Mouse (Mus musculus) gonadal fat pad, adult 2 months (tissue): Measurements from ENCODE around the gene Zfp850. TPM values are rescaled to one million over a fixed set of nuclear protein-coding genes. Genes with fewer than 3 reads are reported as not detected.
"Not testable (repeated sequence)": the region's sequence is repeated elsewhere in the genome, so short reads cannot be mapped to it uniquely, and the experiment has no call there.

Source experiments
- DNase-seq: peaks from one replicate; pipeline ENCODE4 v3.0.0-alpha.2; 2012; ENCODE audit warnings: low read depth
- polyA plus RNA-seq: library from polyadenylated mRNA; depleted of rRNA; stranded (reverse); fragments of >200 nt; gene quantifications from 2 replicates; pipeline ENCODE4 v1.2.3, GENCODE M21; 2012; rRNA removed

Zfp850 gene
- 0.19 and 0.34 TPM in 2 replicates for polyA plus RNA-seq

GRCm38 (mm10) chr7:28013549-28014444, at the start of gene Zfp850:
TSS of gene Zfp850 (minus strand) at chr7:28014115.
- DNase-seq, result peak; percentile 30

GRCm38 (mm10) chr7:28059972-28060371, 46.1 kb upstream of the Zfp850 start:
- no peak for DNase-seq

DNA sequence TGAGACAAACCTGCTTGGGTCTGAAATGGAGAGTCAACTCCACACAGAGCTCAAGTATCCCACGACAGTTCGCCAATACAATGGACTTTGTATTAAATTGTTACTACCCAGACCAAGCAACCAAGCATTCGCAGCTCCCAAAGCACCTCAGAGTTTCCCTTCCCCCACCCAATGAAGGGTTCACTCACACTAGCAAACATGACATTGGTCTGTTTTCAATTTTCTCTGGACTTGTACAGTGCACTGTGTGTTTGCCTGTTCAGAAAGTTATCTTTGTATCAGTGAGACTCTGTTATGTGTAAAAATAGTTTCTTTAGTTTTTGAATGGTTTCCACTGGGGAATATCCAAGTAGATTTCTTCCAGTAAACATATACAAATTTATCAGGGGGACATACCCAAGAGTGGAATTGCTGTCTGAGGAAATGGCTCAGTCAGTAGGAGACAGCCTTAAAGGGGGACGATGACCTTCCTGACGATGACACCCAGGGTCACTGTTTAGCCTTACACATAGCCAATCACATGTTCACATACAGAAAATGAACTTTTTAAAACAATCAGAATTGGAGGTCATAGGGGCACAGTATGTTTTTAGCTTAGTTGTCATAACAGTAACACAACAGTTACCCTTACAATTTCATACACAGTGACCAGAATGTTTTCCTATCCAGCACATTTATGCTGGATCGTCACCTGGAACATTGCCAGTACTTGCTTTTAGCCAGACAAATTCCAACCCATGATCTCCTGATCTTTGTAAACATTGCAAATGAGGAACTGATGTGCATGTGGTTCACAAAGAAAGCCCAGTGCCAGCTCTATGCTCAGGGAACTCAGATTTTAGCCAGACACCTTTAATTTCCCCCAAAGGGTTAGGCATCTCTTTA, 39.4 kb upstream of the Zfp850 start:
- no peak for DNase-seq

- no peak for DNase-seq
Measured at GRCm38 (mm10) chr7:28050584-28050983, 36.7 kb upstream of the Zfp850 start.

DNA sequence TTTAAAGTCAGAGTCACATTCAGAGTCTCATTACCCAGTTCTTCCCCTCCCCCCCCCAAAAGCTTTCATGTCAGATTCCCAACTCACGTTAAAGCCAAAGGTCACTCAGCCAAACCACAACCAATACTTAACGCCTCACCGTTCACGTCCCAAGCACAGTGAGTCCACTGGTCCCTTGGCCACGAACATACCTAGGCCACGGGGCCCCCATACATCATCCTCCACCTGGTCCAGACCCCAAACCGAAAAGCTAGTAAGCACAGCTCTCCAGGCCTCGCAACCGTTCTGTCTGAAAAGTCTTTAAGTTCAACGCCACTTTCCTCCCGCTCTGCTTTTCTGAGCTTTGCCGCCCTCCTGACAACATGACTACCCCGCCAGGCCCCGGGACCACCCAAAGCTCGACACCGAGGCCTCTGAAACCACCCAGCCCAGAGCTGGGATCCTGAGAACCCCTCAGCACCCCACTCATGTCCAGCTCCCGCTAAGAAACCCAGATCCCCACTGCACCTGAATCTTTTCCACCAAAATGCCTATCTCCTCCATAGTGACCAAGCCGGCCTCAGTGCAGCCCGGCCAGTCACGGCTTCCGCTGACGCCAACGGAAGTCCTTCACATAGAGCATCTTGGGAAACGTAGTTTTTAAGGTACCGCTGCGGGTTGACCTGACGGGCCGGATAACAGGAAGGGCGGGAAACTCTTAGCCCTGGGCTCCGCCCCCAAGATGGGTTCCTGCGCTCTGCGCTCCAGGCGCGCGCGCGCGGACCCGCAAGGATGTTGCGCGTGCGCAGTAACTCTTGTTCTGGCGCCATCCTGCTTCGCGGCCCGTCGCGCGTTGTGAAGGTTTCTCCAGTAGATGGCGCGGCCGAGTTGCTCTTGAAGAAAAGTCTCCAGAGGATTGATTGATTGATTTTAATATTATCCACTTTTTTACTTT, 35.8 kb upstream of the Zfp850 start, which contains the start of gene Psmc4:
Gene Psmc4, minus strand, starts transcription at position 626 of the 934 bp plus-strand sequence.
- DNase-seq, result peak; percentile 77

DNA sequence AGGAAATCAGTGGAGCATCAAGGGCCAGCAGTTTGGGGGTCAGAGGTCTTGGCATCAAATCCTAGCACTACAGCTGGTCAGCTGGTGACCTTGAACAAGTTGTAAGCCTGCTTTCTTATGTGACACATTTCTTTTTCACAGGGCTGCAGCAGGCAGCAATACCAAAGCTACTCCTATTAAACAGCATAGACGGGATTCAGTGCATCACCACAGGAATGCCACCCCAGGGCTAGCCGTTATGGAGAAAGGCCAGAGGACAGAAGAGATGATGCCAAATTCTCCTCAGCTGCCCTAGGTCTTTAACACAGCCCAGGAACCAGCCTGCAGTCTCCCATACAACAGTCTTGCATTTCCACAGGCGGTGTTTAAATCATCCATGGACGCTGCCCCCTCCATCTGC, 30.6 kb upstream of the Zfp850 start:
- no peak for DNase-seq

DNA sequence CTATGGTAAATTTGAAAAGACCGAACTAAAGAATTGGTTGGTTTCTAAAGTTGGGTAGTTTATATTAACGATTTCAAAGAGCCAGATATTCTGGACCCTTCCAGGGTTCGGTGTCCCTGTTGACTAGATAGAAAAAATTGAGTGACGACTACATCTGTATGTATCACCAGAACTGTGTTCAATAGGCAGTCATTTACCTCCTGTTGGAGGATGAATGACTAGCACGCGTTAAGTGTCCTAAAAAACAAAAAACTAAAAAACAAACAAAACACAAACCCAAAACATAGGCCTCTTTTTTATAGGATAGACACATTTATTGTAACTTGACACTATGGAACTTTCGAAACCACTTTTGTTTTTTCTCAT, 513 bp upstream of the Zfp850 start:
- DNase-seq, result no peak

GRCm38 (mm10) chr7:28010271-28010670, 3.6 kb downstream of the Zfp850 start:
- DNase-seq, result no peak

- DNase-seq, result no peak
Measured at GRCm38 (mm10) chr7:27982197-27982596, 31.7 kb downstream of the Zfp850 start.

- peak; percentile 33 for DNase-seq
Measured at GRCm38 (mm10) chr7:27978683-27979528, 35.0 kb downstream of the Zfp850 start, which contains the start of gene Zfp780b. TSS of gene Zfp780b (minus strand) at chr7:27979171.

- DNase-seq, result not testable (repeated sequence)
Measured at GRCm38 (mm10) chr7:27949451-27949850, 64.5 kb downstream of the Zfp850 start.

DNA sequence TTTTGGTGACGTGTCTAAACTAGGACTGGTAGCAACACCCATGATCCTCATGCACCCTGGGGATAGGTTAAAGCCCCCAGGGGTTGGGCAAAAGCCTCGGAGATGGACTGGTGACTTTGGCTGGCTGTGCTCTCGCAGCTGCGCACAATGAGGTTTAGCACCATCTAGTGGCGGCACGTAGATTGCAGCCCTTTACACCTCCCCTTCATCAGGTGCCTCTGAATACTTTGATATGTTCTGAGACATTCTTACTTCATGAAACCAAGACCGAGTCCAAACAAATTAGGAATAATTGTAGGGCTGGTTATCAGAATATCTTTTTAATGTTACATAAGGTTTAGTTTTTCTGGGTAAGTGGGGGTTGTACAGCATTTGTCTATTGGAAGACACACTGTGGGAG, 72.0 kb downstream of the Zfp850 start:
- not testable (repeated sequence) for DNase-seq

Other genes starting within 250 kb of the Zfp850 start
- gene Zfp626, start 206.9 kb downstream of the Zfp850 start, polyA plus RNA-seq, result 1.4 and 1.8 TPM in 2 replicates
- gene Zfp59, start 175.5 kb downstream of the Zfp850 start, polyA plus RNA-seq, result 1.3 and 1.4 TPM in 2 replicates
- 0.86 and 1.3 TPM in 2 replicates for gene Zfp607a, start 156.6 kb downstream of the Zfp850 start, polyA plus RNA-seq
- gene Zfp974, start 84.7 kb downstream of the Zfp850 start, polyA plus RNA-seq, result 3.9 and 4.2 TPM in 2 replicates
- gene Zfp780b, start 34.9 kb downstream of the Zfp850 start, polyA plus RNA-seq, result 2.3 and 2.5 TPM in 2 replicates
- 128 and 143 TPM in 2 replicates for gene Psmc4, start 36.0 kb upstream of the Zfp850 start, polyA plus RNA-seq
- 1.3 and 1.5 TPM in 2 replicates for gene Fcgbp, start 57.1 kb upstream of the Zfp850 start, polyA plus RNA-seq
- gene 9530053A07Rik, start 115.4 kb upstream of the Zfp850 start, polyA plus RNA-seq, result 0.22 and 0.36 TPM in 2 replicates
- 34.6 and 54.2 TPM in 2 replicates for gene Fbl, start 155.6 kb upstream of the Zfp850 start, polyA plus RNA-seq
- gene Dyrk1b, start 165.4 kb upstream of the Zfp850 start, polyA plus RNA-seq, result 23.6 and 30.9 TPM in 2 replicates